Mouse (Mus musculus): Measurements from ENCODE around the gene Sytl1. TPM values are rescaled to one million over a fixed set of nuclear protein-coding genes. Genes with fewer than 3 reads are reported as not detected.

Sytl1 gene
- total and polyA plus RNA-seq, 3 experiments, result 0.08 to 0.31 TPM; not detected in 1

- H3K4me3 ChIP-seq (ENCODE audit: control insufficient read depth in 1 of 2, insufficient read depth in 1 of 2, low read depth in 2 of 2, low read length in 2 of 2), result no peak overlapping the region
- H3K27me3 ChIP-seq (ENCODE audit: control insufficient read depth in 1 of 2, insufficient read depth in 2 of 2, low read length in 2 of 2), result no peaks in the 10 kb centered on the region
- DNase-seq (ENCODE audit: low read depth, low spot score), result no peak
- no peaks in the 10 kb centered on the region for H3K79me2 ChIP-seq (ENCODE audit: control insufficient read depth, insufficient read depth, low read length, poor library complexity)
- no peaks in the 10 kb centered on the region for H3K36me3 ChIP-seq (ENCODE audit: control insufficient read depth in 1 of 2, insufficient read depth in 2 of 2, low read length in 2 of 2)
- H3K27ac ChIP-seq (ENCODE audit: control insufficient read depth, low read depth, low read length), result no peak overlapping the region
- H3K4me1 ChIP-seq (ENCODE audit: control insufficient read depth in 1 of 2, insufficient read depth in 2 of 2, low read length in 2 of 2), result peaks cover 1 to 2% of the 10 kb centered on the region in 2 experiments; a peak in 2 of 4 replicates
- TF ChIP-seq ELF1 (IDR thresholded peaks at IDR 0.05; ENCODE audit: low read depth, low read length), result no peak
- TF ChIP-seq POLR2AphosphoS2 (IDR thresholded peaks at IDR 0.05; ENCODE audit: low read length), result no peak
- H3K9me3 ChIP-seq (replicated peaks; ENCODE audit: insufficient read depth, low read length), result no peaks in the 10 kb centered on the region
- H3K9ac ChIP-seq (ENCODE audit: control insufficient read depth, low read depth, low read length, poor library complexity, severe bottlenecking), result no peak overlapping the region
Observed at GRCm38 (mm10) chr4:133255392-133255791, 7.5 kb downstream of the Sytl1 start.

GRCm38 (mm10) chr4:133253412-133253811, 9.5 kb downstream of the Sytl1 start:
- Histone ChIP-seq H3K27ac (ENCODE audit: control insufficient read depth, low read depth, low read length) (no peak overlapping the region), H3K4me1 (ENCODE audit: control insufficient read depth in 1 of 2, insufficient read depth in 2 of 2, low read length in 2 of 2) (peaks cover 2 to 17% of the 10 kb centered on the region in 2 experiments), H3K27me3 (ENCODE audit: control insufficient read depth in 1 of 2, insufficient read depth in 2 of 2, low read length in 2 of 2) (no peaks in the 10 kb centered on the region), H3K79me2 (ENCODE audit: control insufficient read depth, insufficient read depth, low read length, poor library complexity) (no peaks in the 10 kb centered on the region), H3K36me3 (ENCODE audit: control insufficient read depth in 1 of 2, insufficient read depth in 2 of 2, low read length in 2 of 2) (peaks cover 0 to 7% of the 10 kb centered on the region in 2 experiments; a peak in 2 of 4 replicates), H3K9me3 (replicated peaks; ENCODE audit: insufficient read depth, low read length) (no peaks in the 10 kb centered on the region), H3K4me3 (ENCODE audit: control insufficient read depth in 1 of 2, insufficient read depth in 1 of 2, low read depth in 2 of 2, low read length in 2 of 2) (no peak overlapping the region), H3K9ac (ENCODE audit: control insufficient read depth, low read depth, low read length, poor library complexity, severe bottlenecking) (no peak overlapping the region)
- TF ChIP-seq POLR2A (IDR thresholded peaks at IDR 0.05; ENCODE audit: control insufficient read depth in 1 of 2, insufficient read depth in 1 of 2, low read depth in 1 of 2, low read length in 2 of 2, poor library complexity in 1 of 2), result no peak
- no peak for TF ChIP-seq GATA1 (IDR thresholded peaks at IDR 0.05; ENCODE audit: low read depth, low read length)
- TF ChIP-seq MAZ (IDR thresholded peaks at IDR 0.05; ENCODE audit: low read depth, low read length), result no peak
- TF ChIP-seq MEF2A (IDR thresholded peaks at IDR 0.05; ENCODE audit: extremely low read depth, insufficient replicate concordance, low read depth, low read length, poor library complexity, severe bottlenecking), result no peak
- TF ChIP-seq MAFK (IDR thresholded peaks at IDR 0.05; ENCODE audit: borderline replicate concordance, low read depth, low read length), result no peak
- no peak for TF ChIP-seq POLR2AphosphoS2 (IDR thresholded peaks at IDR 0.05; ENCODE audit: low read length)
- no peak for TF ChIP-seq CHD1 (IDR thresholded peaks at IDR 0.05; ENCODE audit: low read depth, low read length)
- TF ChIP-seq SIN3A (IDR thresholded peaks at IDR 0.05; ENCODE audit: low read length), result no peak
- TF ChIP-seq BHLHE40 (IDR thresholded peaks at IDR 0.05; ENCODE audit: borderline replicate concordance, low read depth, low read length), result no peak
- TF ChIP-seq MYB (IDR thresholded peaks at IDR 0.05; ENCODE audit: low read depth, low read length), result no peak
- no peak for TF ChIP-seq HCFC1 (IDR thresholded peaks at IDR 0.05; ENCODE audit: low read depth, low read length)
- TF ChIP-seq ETS1 (IDR thresholded peaks at IDR 0.05; ENCODE audit: low read depth, low read length), result no peak
- no peak for TF ChIP-seq ELF1 (IDR thresholded peaks at IDR 0.05; ENCODE audit: low read depth, low read length)
- no peak for TF ChIP-seq RAD21 (IDR thresholded peaks at IDR 0.05; ENCODE audit: low read depth, low read length)
- TF ChIP-seq USF1 (IDR thresholded peaks at IDR 0.05; ENCODE audit: low read depth, low read length), result no peak
- DNase-seq (ENCODE audit: low read depth, low spot score), result no peak
